Mouse (Mus musculus): Measurements from ENCODE around the gene Lrrc20.
"Not testable (repeated sequence)": the region's sequence is repeated elsewhere in the genome, so short reads cannot be mapped to it uniquely, and the experiment has no call there.

Lrrc20 gene

DNA sequence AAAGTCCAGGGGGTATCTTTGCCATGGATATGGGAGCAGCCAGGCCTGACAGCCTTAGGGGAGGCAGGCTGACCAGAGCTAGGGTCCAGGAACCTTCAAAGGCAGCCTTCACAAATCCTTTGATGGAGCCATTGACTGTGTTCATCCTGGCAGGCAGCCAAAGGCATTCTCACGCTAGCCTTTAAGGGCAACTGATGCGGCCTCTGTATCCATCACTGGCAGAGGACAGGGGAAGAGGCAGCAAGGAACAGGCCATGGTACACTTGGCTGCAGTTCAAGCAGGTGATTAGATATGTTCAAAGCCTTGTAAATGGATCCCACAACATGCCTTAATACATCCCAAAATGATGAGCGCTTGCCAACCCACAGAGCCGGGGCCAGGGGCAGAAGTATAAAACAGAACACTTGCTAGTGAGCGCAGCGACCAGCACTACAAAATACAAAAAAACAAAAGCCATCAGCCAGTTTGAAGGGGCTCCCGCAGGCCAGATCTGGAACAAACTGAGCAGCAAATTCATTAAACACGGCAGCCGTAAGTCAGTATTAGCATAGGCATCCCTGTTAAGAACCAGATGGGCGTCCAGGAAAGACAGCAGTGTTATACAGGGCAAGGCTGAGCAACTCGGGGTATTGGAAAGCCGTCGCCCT lies 100.6 kb downstream of the Lrrc20 start:
- DNase-seq (ENCODE audit: low spot score in 2 of 2), result no peak

- DNase-seq (ENCODE audit: low spot score in 2 of 2), result no peak
Measured at GRCm38 (mm10) chr10:61587241-61587849, 111.7 kb downstream of the Lrrc20 start.

- no peak for DNase-seq (ENCODE audit: low spot score in 2 of 2)
Measured at GRCm38 (mm10) chr10:61597991-61598390, 122.4 kb downstream of the Lrrc20 start.

DNA sequence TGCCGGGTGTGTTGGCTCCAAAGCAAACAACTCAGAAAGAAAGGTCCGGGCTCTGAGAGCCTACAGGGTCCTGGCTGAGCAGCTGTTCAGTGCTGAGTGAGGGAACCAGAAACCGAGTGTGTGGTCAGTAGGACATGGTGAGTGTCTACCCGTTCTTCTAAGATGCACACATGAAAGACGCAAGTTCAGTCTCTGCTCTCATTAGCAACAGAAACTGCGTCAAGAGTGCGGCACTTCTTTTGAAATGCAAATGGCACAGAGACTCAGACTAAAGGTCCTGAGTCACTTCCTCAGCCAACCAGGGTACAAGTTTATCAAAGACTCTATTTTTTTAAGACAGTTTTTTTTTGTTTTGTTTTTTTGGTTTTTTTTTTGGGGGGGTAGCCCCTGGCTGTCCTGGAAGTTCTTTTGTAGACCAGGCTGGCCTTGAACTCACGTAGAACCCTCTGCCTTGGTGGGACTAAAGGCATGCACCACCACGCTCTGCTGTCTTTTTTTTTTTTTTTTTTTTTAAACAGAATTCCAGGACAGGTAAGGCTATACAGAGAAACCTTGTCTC lies 124.0 kb downstream of the Lrrc20 start:
- no peak for DNase-seq (ENCODE audit: low spot score in 2 of 2)

DNA sequence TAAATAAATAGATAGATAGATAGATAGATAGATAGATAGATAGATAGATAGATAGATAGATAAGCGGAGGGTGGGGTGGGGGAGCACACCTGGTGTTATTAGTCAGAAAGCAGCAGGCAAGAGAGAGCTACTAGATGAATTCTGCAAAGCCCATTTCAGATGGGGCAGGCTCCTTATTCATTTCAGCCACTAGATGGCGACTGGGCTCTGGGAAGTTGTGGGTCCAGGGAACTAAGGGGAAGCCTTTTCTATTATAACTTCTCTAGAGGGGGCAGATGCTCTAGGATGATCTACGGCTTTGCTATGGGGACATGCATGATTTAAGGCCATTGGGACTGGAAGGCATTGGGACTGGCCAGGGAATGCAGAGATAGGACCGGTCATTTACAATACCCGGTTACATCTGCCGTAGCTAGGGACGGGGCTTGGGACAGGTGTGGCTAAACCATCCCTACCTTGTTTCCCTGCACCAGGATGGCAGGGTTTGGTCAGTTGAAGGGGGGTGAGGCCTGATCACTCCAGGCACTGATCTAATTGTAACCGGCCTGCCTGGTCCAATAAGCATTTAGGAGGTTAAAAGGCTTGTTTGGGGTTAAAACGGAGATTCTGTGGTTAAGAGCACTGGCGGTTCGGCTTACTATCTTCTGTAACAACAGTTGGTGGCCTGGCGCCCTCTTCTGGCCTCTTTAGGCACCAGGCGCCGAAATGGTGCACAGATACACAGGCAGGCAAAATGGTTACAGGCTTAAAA lies 126.9 kb downstream of the Lrrc20 start:
- DNase-seq (ENCODE audit: low spot score in 2 of 2), result no peak

DNA sequence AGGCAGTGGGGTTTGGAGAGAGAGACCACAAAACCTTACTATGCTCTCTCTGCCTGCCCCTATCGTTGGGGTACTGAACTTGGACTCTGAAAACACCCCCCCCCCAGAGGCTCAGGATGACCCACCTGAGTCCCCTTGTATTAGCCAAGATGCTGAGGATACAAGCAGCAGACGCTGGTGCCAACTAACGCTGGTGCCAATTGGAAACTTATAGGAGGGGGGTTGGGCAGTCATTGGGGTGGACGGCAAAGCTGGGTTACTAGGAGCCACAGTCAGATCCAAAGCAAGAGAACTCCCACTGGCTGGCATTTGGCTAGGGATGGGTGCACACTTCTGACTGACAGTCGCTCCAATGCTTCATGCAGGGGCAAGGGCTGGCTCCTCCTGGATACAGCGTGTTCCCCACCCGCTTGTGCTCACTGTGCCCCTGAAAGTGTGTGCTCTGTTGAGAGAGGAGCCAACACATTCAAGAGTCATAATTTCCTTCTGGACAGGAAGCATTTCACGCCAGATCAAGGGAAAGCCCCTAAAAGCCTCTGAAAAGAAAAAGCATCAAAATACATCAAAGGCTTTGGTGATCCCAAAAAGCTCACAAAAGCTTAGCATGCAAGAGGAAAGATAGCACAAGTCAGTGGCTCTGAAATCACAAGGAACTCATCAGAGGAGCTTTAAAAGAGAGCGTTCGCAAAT lies 128.9 kb downstream of the Lrrc20 start:
- no peak for DNase-seq (ENCODE audit: low spot score in 2 of 2)

- DNase-seq (ENCODE audit: low spot score in 2 of 2), result not testable (repeated sequence)
Measured at GRCm38 (mm10) chr10:61605381-61605780, 129.8 kb downstream of the Lrrc20 start.

GRCm38 (mm10) chr10:61605851-61606250 lies 130.2 kb downstream of the Lrrc20 start:
- peak; percentile 38 to 45 for DNase-seq (ENCODE audit: low spot score in 2 of 2)

DNA sequence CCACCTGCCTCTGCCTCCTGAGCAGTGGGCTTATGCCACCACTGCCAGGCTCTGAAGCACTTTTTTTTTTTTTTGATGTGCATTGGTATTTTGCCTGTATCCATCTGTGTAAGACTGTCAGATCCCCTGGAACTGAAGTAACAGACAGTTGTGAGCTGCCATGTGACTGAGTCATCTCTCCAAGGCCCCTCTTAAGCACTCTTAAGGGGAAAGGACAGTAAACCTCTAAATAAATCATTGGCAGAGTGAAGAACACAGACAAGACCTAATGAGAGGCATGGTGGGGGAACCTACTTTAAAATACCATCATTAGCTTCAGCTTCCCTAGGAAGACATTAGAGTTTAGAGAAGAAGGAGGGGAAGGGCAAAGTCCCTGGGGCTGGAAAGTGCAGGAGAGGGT lies 132.6 kb downstream of the Lrrc20 start:
- DNase-seq (ENCODE audit: low spot score in 2 of 2), result no peak

- no peak for DNase-seq (ENCODE audit: low spot score in 2 of 2)
Measured at GRCm38 (mm10) chr10:61610650-61611235, 135.1 kb downstream of the Lrrc20 start.

GRCm38 (mm10) chr10:61614311-61614710 lies 138.7 kb downstream of the Lrrc20 start:
- no peak for DNase-seq (ENCODE audit: low spot score in 2 of 2)

GRCm38 (mm10) chr10:61618528-61618927 lies 142.9 kb downstream of the Lrrc20 start:
- DNase-seq (ENCODE audit: low spot score in 2 of 2), result no peak

DNA sequence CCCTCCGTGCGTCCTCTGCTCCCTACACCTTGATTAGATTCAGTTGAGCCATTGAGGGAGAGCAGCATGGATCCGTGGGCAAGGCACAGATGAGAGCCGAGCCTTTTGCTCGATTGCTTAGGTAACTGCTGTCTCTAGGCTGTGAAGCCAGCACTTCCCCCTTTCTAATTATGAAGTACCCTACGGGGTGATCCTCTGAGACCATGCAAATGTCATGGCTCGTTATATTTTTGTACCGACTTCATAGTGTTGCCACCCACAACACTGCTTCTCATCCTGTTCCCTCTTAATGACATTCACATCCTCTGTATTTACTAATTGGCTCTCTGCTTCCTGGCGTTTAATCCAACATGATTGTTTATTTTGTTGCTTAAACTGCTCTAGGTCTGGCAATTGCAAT lies 146.1 kb downstream of the Lrrc20 start:
- no peak for DNase-seq (ENCODE audit: low spot score in 2 of 2)

- not testable (repeated sequence) for DNase-seq (ENCODE audit: low spot score in 2 of 2)
Measured at GRCm38 (mm10) chr10:61623874-61624273, 148.3 kb downstream of the Lrrc20 start.

GRCm38 (mm10) chr10:61624771-61625170 lies 149.2 kb downstream of the Lrrc20 start:
- DNase-seq (ENCODE audit: low spot score in 2 of 2), result no peak

- peak; percentile 8 to 9 for DNase-seq (ENCODE audit: low spot score in 2 of 2)
Measured at GRCm38 (mm10) chr10:61625381-61626257, 150.0 kb downstream of the Lrrc20 start.

GRCm38 (mm10) chr10:61626551-61626950 lies 150.9 kb downstream of the Lrrc20 start:
- no peak for DNase-seq (ENCODE audit: low spot score in 2 of 2)

- DNase-seq (ENCODE audit: low spot score in 2 of 2), result no peak
Measured at GRCm38 (mm10) chr10:61627195-61627937, 151.8 kb downstream of the Lrrc20 start.

DNA sequence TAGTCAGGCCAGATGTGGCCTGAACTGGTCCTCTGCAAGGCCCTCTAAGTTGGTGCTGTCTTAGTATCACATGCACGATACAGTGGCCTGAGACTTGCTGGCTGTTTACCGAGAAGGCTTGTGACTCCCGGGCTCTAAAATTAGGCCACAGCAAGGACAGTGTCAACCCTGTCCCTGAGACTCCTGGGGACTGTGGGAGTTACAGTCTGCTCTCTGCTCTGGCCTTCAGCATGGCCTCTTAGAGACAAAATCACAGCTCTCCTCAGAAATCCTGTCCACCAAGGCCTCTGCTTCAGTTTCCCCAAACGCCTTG lies 152.3 kb downstream of the Lrrc20 start:
- DNase-seq (ENCODE audit: low spot score in 2 of 2), result no peak

All from frontal cortex, postnatal 25 days (tissue).